Mouse (Mus musculus): ENCODE measurements around the gene Borcs8.

Borcs8 gene

GRCm38 (mm10) chr8:70139026-70139857, at the start of gene Borcs8, which contains the start of the genes Rfxank and Mef2b:
Gene Borcs8, plus strand, starts transcription at chr8:70139499.
Gene Rfxank, minus strand, starts transcription at chr8:70139154.
Gene Mef2b, plus strand, starts transcription at chr8:70139711.
- peak; percentile 98 to 99 for DNase-seq (ENCODE audit: low spot score in 2 of 2)

DNA sequence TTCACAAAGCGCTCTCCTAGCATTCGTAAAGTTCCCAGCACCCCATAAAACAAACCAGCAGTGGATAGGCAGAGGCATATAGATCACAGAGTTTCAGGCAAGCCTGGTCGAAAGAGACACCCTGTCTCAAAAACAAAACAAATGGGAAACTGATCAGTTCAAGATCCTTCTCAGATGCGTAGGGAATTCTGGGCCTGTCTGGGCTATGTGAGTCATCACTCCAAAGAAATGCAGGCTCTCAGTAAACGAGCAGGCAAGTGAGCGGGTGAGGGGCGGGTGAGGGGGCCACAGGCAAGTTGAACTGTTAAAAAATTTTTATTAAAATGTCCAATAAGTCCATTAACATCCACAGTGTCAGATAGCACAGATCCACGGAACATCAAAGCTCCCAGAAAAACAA, 46.5 kb upstream of the Borcs8 start:
- no peak for DNase-seq (ENCODE audit: low spot score in 2 of 2)

GRCm38 (mm10) chr8:70099276-70099675, 40.0 kb upstream of the Borcs8 start:
- DNase-seq (ENCODE audit: low spot score in 2 of 2) = no peak

GRCm38 (mm10) chr8:70100241-70100640, 39.1 kb upstream of the Borcs8 start:
- DNase-seq (ENCODE audit: low spot score in 2 of 2) = no peak

DNA sequence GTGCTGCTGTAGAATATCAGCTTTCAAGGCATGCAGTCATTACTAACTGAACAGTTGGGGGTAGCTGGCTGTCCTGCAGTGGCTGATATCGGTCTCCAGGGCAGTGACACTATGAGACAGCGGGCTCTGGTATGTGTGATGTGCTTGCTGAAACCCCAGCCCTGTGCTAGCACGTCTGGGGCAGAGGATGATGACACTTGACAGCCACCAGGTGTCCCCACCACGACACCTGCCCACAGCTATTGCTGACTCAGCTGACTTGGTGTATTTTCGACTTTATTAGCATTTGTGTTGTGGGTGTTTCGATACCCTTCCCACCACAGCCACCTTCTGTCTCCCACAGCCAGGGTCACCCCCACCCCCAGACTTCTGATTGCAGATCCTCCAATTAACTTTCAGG, 34.8 kb upstream of the Borcs8 start:
- DNase-seq (ENCODE audit: low spot score in 2 of 2) = peak in 1 of 2 experiments; percentile 25

DNA sequence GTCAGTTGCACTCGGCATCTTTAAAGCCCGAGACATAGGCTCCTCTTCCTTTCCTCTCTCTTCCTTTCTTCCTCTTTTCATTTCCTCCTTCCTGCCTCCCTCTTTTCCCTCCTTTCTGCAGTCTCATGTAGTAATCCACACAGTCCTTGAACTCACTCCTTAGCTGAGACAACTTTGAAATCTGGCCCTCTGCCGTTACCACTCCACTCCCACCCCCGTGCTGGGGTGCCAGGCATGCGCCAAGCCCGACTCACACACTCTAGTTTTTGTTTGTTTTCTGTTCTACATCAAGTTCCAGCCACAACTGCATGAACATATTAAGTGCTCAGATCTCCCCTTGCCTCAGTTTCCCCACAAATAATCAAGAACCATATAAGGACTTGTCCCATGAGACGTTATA, 34.4 kb upstream of the Borcs8 start:
- DNase-seq (ENCODE audit: low spot score in 2 of 2) = no peak

DNA sequence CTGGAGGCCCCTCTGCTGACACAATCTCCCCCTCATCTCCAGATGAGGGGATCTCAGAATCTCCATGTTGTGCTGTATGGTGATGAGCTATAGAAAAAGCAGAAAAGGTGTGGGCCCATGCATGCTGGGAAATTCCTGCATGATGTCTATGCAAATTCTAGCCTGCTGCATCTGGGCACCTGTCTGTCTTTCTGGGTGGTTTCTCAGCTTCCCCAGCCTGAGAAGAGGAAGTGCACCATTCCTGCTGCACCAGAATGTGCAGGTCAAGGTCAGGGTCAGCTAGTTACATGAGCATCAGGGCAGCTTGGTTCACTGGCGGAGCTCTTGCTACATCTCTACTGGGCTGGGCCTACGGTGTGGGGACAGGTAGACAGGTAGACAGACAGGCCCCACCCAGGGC, 28.8 kb upstream of the Borcs8 start:
- DNase-seq (ENCODE audit: low spot score in 2 of 2) = no peak

DNA sequence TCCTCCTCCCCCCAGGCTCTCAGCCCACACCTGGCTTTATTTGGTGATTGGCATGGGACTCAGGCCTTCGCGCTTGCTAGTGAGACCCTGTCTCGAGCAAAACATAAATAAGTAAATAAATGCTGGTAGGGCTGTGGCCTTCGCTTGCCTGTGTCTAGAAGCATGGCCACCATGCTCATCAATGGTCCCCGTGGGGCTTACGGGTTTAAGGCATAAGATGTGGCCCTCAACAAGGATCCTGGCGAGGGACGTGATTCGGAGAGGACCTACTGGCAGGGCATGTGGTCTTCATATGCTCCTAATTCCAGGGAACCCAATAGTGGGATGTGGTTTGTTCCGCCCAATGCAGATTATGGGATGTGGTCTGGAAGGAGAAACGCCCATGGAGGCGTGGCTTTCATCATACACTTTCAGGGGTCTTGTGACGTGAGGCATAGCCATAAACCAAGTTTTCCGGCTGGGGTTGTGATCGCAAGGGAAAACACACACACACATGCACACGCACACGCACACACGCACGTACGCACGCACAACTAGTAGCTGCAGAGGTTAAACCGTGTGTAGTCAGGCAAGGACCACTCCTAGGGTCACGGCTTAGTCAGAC, 28.0 kb upstream of the Borcs8 start:
- no peak for DNase-seq (ENCODE audit: low spot score in 2 of 2)

DNA sequence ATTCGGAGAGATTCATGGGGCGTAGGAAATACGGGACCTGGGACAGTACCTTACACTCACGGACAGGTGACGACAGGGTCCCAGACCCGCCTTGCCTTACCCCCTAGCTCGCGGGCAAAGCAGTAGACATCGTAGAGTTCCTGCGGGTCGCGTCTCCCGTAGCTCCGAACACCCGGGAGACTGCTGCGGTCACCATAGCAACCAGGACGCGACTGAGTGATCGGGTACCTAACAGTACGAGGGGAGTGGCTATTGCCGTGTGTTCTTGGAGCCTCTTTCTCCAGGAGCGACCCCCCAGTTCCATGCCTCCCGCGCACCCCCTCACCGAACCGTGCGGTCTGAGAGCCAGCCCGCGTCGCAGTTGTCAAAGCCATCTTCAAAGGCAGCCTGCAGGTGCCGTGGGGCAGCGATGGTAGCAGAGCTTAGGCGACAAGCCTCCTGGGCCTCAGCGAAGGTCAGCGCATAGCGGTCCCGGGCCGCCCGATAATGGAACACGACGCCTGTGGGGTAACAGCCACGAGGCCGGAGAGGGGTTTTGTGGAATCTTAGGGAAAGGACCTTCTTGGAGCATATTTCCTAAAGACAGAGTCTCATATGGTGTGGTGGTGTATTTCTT, 26.8 kb upstream of the Borcs8 start:
- no peak for DNase-seq (ENCODE audit: low spot score in 2 of 2)

DNA sequence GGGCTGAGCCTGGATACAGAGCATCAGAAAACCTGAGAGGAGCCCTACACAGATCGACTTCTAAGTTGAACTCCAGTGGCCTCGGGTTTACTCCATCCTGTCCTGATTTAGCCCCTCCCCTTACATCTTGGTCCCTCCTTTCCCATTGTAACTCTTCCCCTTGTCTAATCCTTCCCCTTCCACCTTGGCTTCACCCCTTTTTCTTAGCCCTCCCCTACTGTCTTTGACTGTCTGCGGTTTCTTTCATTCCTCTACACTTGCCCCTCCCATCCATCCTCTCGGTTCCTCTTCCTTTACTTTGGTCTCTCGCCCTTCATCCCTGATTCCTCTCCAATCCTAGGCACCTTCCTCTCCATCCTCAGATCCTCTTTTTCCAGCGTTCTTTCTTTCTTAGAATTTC, 24.8 kb upstream of the Borcs8 start:
- no peak for DNase-seq (ENCODE audit: low spot score in 2 of 2)

DNA sequence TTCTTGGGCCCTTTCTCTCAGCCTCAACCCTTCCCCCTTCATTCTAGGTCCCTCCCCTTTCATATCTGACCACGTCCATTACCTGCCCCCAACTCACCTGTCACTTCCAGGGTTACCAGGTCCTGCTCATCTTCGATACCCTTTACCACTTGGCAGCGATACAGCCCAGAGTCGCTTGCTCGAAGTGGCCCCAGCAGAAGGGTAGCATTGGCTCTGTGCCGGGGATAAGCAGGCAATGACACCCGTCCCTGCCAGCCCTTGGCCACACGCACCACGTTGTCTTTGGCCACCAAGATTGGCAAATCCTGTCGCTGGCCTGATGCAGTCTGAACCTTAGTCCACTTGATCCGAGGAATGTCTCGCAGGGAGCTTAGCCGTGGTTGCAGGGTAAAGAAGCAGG, 24.4 kb upstream of the Borcs8 start:
- no peak for DNase-seq (ENCODE audit: low spot score in 2 of 2)

- no peak for DNase-seq (ENCODE audit: low spot score in 2 of 2)
Observed at GRCm38 (mm10) chr8:70117611-70118010, 21.7 kb upstream of the Borcs8 start.

DNA sequence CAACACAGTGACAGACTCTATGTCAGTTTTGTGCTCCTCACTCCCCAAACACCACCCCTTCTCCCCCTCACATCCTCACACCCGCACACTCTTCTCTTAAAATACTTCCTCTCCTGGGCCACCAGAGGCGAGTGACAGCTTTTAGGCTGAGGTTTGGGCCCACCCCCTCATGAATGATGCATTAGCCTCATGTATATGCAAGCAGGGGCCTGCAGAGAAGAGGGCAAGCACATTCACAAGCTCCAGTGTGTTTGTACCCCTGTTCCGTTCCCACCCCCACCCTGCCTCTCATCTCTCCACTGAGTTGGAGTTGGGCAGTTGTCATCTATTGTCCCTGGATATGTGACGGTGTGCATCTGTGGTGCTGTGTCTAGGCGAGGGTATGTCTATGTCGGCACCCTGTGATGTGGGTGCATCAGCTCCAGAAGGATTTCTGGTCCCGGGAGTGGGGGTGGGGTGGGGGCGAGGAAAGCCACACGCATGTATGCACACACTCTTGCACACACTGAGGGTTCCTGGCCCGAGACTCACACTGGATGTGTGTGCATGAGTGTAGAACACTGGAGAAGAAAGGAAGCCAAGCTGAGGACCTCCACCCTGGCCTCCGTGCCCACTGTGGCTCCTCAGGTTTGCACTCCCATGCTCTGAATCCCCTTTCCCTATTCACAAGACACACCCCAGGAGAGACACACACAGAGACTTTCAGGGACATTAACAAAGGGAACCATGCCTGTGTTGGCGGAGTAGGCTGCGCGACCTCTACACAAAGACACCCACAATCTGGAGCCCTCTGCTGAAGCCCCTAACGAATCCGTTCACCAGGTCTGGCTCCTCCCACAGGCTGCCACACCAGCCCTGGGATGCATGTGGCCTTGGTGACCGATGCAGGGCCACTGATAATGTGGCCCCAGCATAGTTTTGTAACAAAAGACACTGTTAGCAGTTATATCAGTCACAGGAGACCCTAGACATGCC, 20.3 kb upstream of the Borcs8 start:
- DNase-seq (ENCODE audit: low spot score in 2 of 2) = no peak

GRCm38 (mm10) chr8:70120667-70121066, 18.6 kb upstream of the Borcs8 start, which contains the start of gene Ncan:
Gene Ncan, minus strand, starts transcription at chr8:70120873.
- no peak for DNase-seq (ENCODE audit: low spot score in 2 of 2)

GRCm38 (mm10) chr8:70122863-70123262, 16.4 kb upstream of the Borcs8 start:
- DNase-seq (ENCODE audit: low spot score in 2 of 2) = no peak

DNA sequence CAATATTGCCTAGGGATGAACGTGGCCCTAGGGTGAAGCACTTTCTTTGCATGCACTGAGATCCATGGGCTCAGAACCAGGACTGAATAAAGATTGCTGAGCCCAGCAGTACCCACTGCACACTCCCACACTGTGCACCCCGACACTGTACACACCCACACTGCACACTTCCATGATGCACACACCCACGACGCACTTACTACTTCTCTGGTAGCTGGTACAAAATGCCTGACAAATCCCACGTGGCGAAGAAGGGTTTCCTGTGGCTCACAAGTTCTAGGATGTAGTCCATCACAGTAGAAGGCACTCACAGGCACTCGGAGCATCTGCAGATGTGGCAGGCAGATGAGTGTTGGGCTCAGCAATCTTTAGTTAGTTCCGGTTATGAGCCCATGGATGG, 14.3 kb upstream of the Borcs8 start:
- no peak for DNase-seq (ENCODE audit: low spot score in 2 of 2)

GRCm38 (mm10) chr8:70128435-70128834, 10.9 kb upstream of the Borcs8 start:
- peak in 1 of 2 experiments; percentile 47 for DNase-seq (ENCODE audit: low spot score in 2 of 2)

DNA sequence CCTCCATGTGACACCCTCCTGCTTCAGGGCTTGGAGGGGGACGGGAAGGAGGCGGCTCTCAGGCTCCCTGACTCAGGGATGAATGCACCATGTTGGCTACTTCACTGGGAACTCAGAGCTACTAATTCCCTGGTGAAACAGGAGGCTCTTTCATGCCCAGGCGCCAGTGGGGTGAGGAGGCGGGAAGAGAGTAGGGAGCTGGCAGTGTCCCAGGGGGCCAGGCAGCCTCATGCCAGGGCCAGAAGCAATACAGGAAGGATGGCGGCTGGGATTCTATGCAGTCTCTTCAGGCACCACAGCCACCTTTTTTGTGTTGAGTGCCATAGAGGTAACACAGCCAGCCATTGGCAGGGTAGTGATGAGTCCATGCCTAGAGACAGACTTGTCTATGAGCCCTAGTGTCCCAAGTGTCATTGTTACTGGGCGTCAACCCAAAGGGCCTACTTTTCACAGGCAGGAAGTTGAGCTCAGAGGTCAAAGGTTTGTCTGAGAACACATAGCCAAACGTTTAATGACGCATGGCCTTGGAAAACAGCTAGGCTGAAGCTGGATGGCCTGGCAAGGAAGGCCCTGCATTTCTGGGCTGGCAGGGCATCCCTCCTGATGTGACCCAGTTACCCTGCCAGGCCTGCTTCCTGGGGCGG, 9.9 kb upstream of the Borcs8 start:
- DNase-seq (ENCODE audit: low spot score in 2 of 2) = peak in 1 of 2 experiments; percentile 29

GRCm38 (mm10) chr8:70130066-70130465, 9.2 kb upstream of the Borcs8 start:
- DNase-seq (ENCODE audit: low spot score in 2 of 2) = no peak

- peak; percentile 71 to 85 for DNase-seq (ENCODE audit: low spot score in 2 of 2)
Observed at GRCm38 (mm10) chr8:70131166-70131883, 8.0 kb upstream of the Borcs8 start, which contains the start of gene Nr2c2ap. Gene Nr2c2ap, plus strand, starts transcription at chr8:70131333.
